Mouse (Mus musculus) kidney, postnatal 36 days (tissue): Measurements from ENCODE around the gene Il22ra1.

Experiments used
- DNase-seq, 2 experiments: peaks; one replicate each; pipeline ENCODE4 v3.0.0; 2021 to 2022; ENCODE audit warnings: mixed read lengths in 2 of 2

The Il22ra1 gene

GRCm38 (mm10) chr4:135736903-135737302 lies 8.9 kb downstream of the Il22ra1 start:
- no peak for DNase-seq

- DNase-seq, result no peak
These were observed 10.3 kb downstream of the Il22ra1 start for GRCm38 (mm10) chr4:135738237-135738636.

DNA sequence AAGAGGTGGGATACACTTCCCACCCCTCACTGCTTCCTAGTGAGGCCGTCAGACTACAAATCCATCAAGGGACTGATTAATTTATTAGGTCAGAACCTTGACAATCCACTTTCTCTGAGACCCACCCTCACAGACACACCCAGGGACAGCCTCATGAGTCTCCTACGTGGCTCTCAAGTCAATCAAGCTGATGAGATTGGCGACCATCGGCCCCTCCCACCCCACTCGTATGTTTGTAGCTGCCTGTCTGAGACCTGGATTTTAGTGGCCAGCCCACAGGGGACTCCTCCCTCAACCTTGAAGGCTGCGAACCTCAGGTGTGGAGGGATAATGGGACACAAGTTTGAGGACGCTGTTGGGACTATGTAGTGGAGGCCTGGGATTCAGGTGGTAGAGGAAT lies 11.2 kb downstream of the Il22ra1 start:
- DNase-seq, result no peak

DNA sequence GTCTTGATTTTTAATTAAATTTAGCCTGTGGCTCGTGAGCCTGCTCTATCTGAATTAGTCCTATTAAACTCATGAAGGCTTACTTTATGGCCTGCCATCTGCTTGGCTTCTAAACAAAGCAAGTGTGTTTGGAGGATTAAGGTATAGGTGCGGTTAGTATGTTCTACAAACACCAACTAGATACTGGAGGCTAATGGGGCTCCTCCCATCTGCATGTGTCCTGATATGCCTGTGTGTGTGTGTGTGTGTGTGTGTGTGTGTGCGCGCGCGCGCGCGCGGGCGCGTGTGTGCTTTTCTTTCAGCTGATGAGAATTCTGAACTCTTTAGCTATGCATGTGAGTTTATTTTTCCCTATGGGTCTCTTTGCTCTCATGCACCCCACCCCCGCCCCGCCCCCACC lies 11.7 kb downstream of the Il22ra1 start:
- no peak for DNase-seq

DNA sequence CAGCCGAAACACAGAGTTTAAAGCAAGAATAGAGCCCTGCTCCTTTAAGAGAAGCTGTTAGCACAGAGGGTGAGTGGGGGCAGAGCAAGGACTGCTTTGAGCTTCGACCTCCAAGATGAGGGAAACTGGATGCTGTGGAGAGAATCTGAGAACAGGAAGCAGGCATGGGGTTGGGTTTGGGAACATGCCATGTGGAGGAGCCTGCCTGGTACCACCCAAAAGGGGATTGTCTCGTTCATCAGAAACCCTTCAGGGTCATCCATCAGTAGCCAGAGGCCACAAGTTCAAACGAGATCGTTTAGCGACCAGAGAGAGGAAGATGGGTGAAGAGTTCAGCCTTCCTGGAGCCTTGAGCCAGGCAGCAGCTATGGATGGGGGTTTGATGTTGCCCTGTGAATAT lies 15.5 kb downstream of the Il22ra1 start:
- DNase-seq, result no peak

DNA sequence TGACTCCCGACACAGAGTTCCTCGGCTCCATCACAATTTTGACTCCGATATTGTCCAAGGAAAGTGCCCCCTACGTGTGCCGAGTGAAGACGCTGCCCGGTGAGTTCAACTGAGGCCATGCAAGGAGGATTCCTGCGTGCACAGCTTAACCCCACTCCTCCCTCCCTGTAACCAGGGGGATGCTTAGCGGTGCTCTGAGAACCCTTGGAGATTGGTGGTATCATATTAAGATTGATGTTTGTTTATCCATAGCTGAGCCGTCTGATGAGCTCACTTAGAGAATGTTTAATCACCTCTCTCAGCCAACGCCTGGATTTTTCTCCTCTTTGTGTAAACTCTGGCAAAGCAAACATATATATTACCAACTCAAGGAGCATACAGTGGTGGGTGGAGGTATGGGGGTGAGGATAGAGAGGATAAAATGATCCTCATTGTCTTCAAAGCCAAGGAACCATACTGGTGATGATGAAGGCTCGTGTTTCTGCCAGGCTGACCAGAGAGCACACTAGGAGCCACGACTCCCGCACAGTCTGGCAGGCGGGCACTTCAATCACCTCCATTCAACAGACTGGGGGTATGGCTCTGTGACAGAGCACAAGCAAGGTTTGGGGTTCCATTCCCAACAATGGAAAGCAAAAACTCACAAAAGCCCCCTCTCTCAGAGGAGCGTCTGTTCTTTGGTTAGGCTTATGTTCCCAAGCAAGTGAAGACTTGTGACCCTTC lies 16.9 kb downstream of the Il22ra1 start:
- DNase-seq, result no peak

DNA sequence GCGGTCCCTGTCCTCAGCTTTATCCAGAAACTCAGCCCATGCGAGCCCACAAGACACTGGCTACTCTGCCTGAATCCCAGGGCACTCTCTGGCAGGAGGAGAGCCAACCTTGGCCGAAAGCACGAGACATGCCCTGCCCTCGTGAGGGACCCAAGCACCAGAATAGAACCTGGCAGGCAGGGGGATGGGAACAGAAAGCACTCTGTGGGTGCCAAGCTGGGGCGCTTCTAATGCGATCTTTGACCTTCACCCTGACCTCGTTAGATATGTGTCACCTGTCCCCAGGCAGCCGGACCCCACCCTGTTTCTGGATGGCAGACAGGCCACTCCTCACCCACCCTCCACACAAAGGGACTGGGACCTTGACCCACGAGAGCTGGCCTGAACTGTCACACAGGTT lies 17.6 kb downstream of the Il22ra1 start:
- peak in 1 of 2 experiments; percentile 18 for DNase-seq

- no peak for DNase-seq
These were observed 22.9 kb downstream of the Il22ra1 start for GRCm38 (mm10) chr4:135750896-135751295.

DNA sequence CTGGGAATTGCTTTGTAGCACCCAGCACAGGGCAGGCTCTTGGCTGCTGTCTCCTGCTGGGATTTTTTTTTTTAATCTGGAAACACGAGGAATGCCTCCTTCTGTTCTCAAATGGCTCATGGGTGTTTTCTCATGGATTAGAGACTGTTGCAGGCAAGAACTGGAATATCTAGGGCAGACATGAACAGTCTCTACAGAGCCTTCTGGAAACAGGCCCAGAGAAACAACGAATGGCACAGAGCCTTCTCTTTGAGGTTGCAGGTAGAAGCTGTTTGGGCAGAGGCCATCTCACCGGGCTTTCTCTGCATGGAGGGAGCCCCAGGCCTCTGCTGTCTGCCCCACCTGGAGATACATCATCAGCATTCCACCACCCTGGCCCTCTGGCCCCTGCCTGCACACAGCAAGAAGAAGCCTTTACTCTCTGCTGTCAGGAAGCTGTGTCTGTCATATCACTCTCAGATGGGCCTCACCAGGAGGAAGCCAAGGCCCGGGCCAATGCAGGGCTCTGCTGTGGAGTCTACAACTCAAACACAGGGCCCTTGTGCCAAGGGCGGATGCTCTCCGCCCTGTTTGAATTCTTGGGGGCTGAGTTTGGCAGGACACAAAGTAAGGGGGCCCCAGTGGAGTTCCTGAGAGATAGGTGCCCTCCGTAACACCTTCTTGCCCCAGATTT lies 24.3 kb downstream of the Il22ra1 start:
- no peak for DNase-seq

DNA sequence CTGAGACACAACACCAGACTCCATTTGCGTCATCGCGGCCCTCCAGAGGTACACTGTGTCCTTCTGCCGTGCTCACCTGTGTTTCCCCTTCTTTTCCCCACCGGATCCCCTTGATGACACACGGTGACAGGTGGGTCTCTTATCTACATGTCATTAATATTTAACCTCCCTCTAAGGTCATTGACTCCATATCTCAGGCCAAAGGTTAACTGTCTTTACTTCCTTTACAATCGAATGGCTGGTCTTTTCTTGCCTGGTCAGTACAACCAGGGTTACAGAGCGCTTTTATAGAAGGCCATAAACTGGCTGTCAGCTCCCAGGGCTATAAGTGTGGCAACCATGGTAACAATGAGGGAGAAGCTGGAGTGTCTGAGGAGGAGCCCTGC lies 24.8 kb downstream of the Il22ra1 start:
- no peak for DNase-seq

GRCm38 (mm10) chr4:135758331-135758730 lies 30.4 kb downstream of the Il22ra1 start:
- peak; percentile 14 to 28 for DNase-seq

GRCm38 (mm10) chr4:135758825-135759224 lies 30.9 kb downstream of the Il22ra1 start:
- peak in 1 of 2 experiments; percentile 19 for DNase-seq

DNA sequence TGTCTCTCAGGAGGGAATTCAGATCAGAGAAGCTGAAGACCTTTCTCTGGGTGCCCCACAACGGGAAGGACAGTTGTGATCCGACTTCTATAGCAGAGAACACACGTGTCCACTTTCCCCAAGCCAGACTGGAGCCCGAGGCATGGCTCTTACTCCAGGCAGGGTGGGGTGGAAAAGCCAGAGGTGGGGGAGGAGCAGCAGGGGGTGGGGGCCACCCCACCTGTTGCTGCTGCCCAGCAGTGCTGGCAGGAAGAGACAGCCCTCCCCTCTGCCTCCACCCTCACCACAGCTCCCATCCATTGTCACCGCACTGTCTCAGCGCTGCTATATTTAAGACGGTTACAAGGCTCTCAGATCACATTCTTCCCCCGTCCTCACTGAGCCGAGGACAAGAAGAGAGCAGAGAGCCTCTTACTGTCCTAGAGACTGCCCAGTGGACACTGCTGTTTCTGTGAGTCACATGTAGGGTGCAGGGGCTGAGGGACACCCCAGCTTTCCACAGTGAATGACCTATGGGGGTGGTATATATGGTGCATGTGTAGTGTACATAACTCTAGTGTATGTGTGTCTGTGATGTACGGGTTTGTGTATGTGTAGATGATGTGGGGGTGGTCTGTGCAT lies 31.5 kb downstream of the Il22ra1 start, which contains the start of gene Myom3:
TSS of gene Myom3 (plus strand) at position 360 of the 621 bp plus-strand sequence.
- DNase-seq, result no peak

- peak; percentile 8 to 47 for DNase-seq
These were observed 33.1 kb downstream of the Il22ra1 start for GRCm38 (mm10) chr4:135761048-135761447.

DNA sequence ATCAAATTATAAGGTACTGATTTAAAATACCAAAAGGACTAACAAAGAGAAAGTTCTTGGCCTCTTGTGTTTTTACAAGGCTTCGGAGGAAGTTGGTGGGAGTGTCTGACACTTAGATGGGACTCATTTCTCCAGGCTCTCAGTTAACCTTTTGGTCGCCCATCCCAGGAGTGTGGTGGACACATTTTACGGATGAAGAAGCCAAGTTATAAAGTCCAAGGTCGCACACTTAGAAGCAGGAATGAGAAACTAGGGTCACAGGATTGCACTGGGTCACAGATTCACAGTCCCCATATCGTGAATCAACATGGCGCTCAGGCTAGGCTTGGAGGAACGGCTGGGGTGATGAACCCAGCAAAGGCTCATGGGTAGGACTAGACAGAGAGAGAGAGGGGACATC lies 33.6 kb downstream of the Il22ra1 start:
- DNase-seq, result peak; percentile 47 to 58

GRCm38 (mm10) chr4:135762251-135762906 lies 34.4 kb downstream of the Il22ra1 start:
- peak; percentile 82 to 91 for DNase-seq

DNA sequence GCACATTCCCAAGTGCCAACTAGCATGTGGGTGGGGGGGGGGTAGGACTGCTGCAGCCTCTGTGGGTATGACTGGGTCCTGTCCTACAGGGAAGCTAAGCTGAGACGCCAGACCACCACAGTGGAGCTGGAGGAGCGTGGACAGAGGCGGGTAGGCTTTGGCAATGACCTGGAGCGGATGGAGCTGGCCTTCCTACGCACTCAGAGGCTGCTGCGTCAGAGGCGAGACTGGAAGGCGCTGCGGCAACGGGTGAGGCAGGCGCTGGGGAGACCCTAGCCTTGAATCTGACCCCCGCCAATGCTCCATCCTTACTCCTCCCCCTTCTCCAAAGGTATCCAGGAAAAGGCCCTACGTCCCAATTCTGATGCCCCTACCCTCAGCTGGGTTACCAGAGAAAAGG lies 36.7 kb downstream of the Il22ra1 start:
- DNase-seq, result no peak

- DNase-seq, result no peak
These were observed 37.7 kb downstream of the Il22ra1 start for GRCm38 (mm10) chr4:135765707-135766106.

- DNase-seq, result peak; percentile 64 to 80
These were observed 39.0 kb downstream of the Il22ra1 start for GRCm38 (mm10) chr4:135766976-135767375.

GRCm38 (mm10) chr4:135768572-135769526 lies 40.9 kb downstream of the Il22ra1 start:
- DNase-seq, result peak; percentile 49 to 82

GRCm38 (mm10) chr4:135770611-135771305 lies 42.8 kb downstream of the Il22ra1 start:
- DNase-seq, result no peak
